Mouse (Mus musculus): ENCODE data around the gene Agbl4.

DNA sequence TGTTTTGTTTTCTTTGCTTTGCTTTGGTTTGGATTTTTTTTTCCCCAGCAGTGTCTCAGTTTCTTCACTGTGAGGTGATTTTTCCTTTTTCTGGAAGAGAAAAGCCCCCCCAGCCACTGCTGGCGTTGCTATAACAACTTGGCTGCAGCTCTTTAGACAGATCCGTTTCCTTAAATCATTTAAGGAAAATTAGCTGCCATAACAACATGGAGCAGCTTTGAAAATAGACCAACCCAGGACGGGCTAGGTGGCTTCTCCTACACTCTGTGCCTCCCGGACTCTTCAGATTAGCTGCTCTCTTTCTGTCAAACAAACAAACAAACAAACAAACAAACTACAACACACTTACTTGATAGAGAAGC lies 1182.4 kb downstream of the Agbl4 start:
- TF ChIP-seq CTCF (IDR thresholded peaks at IDR 0.05; ENCODE audit: borderline replicate concordance, extremely low read depth, insufficient read depth, insufficient read length), result no peak
- TF ChIP-seq POLR2A (IDR thresholded peaks at IDR 0.05; ENCODE audit: borderline replicate concordance, extremely low read depth, insufficient read depth, insufficient read length, poor library complexity, severe bottlenecking), result no peak
